Mouse (Mus musculus) lung, embryonic 15.5 days (tissue): ENCODE data around the gene Soat2. TPM values are rescaled to one million over a fixed set of nuclear protein-coding genes. Genes with fewer than 3 reads are reported as not detected.

Source experiments
- polyA plus RNA-seq: library from polyadenylated mRNA; unstranded; fragments of >200 nt; fragmentation: Nextera tagmentation; extraction: Ambion mirVana; gene quantifications from 2 replicates; pipeline ENCODE4 v1.2.1, GENCODE M21; 2015

The Soat2 gene
- polyA plus RNA-seq, 1 experiment from 2014 or later = 0.34 TPM

Other genes with a start within 250 kb of the Soat2 start
- gene Krt4, start 225.8 kb upstream of the Soat2 start, polyA plus RNA-seq = 13.3 and 18.4 TPM in 2 replicates
- gene Krt79, start 210.2 kb upstream of the Soat2 start, polyA plus RNA-seq = 0.97 and 1.0 TPM in 2 replicates
- gene Krt78, start 196.2 kb upstream of the Soat2 start, polyA plus RNA-seq = 0.22 TPM in 1 of 2 replicates, not detected in the other
- 307 and 345 TPM in 2 replicates for gene Krt8, start 146.0 kb upstream of the Soat2 start, polyA plus RNA-seq
- gene Krt18, start 122.3 kb upstream of the Soat2 start, polyA plus RNA-seq = 221 and 264 TPM in 2 replicates
- gene Eif4b, start 76.8 kb upstream of the Soat2 start, polyA plus RNA-seq = 118 and 121 TPM in 2 replicates
- 47.6 and 54.5 TPM in 2 replicates for gene Tns2, start 50.1 kb upstream of the Soat2 start, polyA plus RNA-seq
- gene Spryd3, start 14.3 kb upstream of the Soat2 start, polyA plus RNA-seq = 18.8 and 20.5 TPM in 2 replicates
- gene Igfbp6, start 6.2 kb upstream of the Soat2 start, polyA plus RNA-seq = 12.3 and 16.8 TPM in 2 replicates
- gene Zfp740, start 52.7 kb downstream of the Soat2 start, polyA plus RNA-seq = 60.7 and 67.1 TPM in 2 replicates
- 74.1 and 78.1 TPM in 2 replicates for gene Csad, start 54.2 kb downstream of the Soat2 start, polyA plus RNA-seq
- gene Itgb7, start 81.4 kb downstream of the Soat2 start, polyA plus RNA-seq = 2.0 and 3.2 TPM in 2 replicates
- gene Rarg, start 107.0 kb downstream of the Soat2 start, polyA plus RNA-seq = 43.7 and 43.8 TPM in 2 replicates
- 0.53 and 0.57 TPM in 2 replicates for gene Gm9918, start 120.0 kb downstream of the Soat2 start, polyA plus RNA-seq
- gene Mfsd5, start 128.9 kb downstream of the Soat2 start, polyA plus RNA-seq = 63.8 and 65.3 TPM in 2 replicates
- gene Espl1, start 145.7 kb downstream of the Soat2 start, polyA plus RNA-seq = 27.6 and 32.2 TPM in 2 replicates
- 368 and 401 TPM in 2 replicates for gene Pfdn5, start 175.6 kb downstream of the Soat2 start, polyA plus RNA-seq
- gene Myg1, start 181.2 kb downstream of the Soat2 start, polyA plus RNA-seq = 100 and 106 TPM in 2 replicates
- 91.1 and 92.0 TPM in 2 replicates for gene Aaas, start 200.2 kb downstream of the Soat2 start, polyA plus RNA-seq
- gene Sp7, start 216.7 kb downstream of the Soat2 start, polyA plus RNA-seq = 0.48 and 0.55 TPM in 2 replicates